Mouse (Mus musculus): ENCODE data around the gene Cyp4f39.
"Not testable (repeated sequence)": the region's sequence is repeated elsewhere in the genome, so short reads cannot be mapped to it uniquely, and the experiment has no call there.

The Cyp4f39 gene

GRCm38 (mm10) chr17:32474954-32475560 lies 22.5 kb downstream of the Cyp4f39 start:
- DNase-seq (ENCODE audit: low spot score in 2 of 2): no peak

GRCm38 (mm10) chr17:32477204-32477603 lies 24.7 kb downstream of the Cyp4f39 start:
- DNase-seq (ENCODE audit: low spot score in 2 of 2): no peak

DNA sequence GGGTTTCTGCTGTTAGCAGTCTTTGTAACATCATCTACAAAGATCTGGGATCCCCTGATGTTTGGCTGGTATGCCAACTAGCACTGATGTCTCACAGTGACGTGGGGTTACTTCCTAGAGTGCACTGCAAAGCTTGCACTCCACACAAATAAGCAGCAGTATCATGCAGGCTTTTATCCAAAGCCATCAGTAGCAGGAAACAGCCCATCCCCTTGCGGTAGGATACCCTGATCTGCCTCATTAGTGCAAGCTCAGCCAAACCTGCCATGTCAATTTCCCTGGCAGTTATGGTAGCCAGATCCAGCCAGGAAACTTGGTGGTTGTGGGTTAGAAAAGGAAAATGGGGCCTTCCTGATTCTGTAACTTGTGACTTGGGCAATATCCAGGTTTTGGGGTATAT lies 26.2 kb downstream of the Cyp4f39 start:
- no peak for DNase-seq (ENCODE audit: low spot score in 2 of 2)

DNA sequence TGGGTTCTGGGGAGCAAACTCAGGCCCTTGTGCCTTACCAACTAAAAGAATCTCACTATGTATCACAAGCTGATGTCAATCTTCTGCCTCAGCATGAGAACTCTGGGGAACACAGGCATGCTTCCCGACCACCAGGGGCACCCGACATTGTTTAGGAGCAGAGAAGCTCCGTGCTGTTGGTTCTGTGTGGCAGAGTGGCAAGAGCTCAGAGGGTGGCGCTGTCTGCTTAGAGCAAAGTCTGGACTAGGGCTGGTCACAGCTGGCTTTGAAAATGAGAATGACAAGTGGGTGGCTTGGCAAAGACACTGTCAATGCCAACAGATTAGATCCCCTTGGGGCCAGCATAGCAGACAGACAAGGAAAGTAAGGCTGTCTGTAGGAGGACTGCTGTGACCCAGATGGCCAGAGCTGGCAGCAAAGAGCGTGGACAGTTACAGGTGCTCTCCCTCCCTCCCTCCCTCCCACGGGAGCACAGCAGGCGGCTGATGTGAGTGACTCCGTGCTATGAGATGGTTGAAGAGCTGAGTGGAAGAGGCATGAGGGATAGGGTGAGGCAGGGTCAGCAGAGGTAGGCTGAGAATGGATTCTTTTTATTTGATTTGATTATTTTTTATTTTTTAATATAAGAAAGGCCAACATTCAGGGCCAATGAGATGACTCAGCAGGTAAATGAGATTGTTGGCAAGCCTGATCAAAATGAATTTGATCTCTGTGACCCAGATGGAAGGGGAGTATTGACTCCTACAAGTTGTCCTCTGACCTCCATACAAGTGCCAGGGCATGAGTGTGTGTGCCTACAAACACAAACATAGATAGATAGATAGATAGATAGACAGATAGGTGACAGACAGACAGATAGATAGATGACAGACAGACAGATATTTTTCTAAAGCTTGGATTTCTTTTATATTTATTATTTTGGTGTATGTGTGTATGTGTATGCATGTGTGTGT lies 27.3 kb downstream of the Cyp4f39 start:
- DNase-seq (ENCODE audit: low spot score in 2 of 2): peak in 1 of 2 experiments; percentile 27

DNA sequence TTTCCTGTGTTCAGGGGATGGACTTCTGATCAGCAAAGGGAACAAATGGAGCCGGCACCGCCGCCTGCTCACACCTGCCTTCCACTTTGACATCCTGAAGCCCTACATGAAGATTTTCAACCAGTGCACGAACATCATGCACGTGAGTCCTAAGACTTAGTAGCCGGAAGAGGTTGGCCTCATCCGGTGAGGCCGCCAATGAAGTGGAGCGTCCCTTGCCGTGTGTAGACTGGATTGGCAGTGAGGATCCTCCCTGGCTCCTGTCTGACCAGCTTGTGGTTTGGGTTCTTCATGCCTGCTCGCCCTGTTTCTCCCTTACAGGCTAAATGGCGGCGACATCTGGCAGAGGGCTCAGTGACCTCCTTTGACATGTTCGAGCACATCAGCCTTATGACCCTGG lies 29.2 kb downstream of the Cyp4f39 start:
- no peak for DNase-seq (ENCODE audit: low spot score in 2 of 2)

DNA sequence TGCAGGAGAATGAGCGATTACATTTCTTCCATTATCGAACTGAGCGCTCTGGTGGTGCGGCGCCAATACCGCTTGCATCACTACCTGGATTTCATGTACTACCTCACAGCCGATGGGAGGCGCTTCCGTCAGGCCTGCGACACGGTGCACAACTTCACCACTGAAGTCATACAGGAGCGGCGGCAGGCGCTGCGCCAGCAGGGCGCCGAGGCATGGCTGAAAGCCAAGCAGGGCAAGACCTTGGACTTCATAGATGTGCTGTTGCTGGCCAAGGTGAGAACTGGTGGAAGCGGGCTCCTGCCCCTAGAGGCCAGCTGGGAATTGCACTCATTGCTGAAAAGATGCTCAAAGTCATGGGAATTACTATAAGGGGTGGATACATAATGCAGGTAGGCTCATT lies 30.7 kb downstream of the Cyp4f39 start:
- peak; percentile 50 to 85 for DNase-seq (ENCODE audit: low spot score in 2 of 2)

DNA sequence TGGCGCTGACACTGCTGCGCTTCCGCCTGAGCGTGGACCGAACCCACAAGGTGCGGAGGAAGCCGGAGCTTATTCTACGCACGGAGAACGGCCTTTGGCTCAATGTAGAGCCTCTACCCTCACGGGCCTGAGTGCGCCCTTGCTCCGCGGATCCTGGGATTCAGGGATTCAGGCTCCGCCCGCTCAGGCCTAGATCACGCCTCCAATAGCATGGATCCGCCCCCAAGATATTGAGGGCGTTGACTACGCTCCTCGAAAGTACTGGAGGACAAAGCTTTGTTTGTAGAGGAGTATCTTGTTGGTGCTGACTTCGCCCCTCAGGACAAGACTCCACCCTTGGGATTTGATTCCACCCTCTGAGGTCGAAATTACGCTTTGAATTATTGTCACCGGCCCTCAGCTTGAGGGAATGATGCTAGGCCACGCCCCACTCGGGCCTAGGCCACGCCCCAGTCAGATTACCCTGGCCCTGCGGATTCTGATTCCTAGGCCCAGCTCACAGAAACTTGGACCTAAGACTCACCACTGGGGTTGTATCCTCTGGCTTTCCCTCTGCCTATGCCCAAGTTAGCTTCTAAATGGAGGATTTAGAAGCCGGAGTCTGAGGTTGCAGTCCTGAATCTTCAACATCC lies 39.9 kb downstream of the Cyp4f39 start:
- no peak for DNase-seq (ENCODE audit: low spot score in 2 of 2)

GRCm38 (mm10) chr17:32494601-32495000 lies 42.1 kb downstream of the Cyp4f39 start:
- DNase-seq (ENCODE audit: low spot score in 2 of 2): peak; percentile 30 to 61

- DNase-seq (ENCODE audit: low spot score in 2 of 2): not testable (repeated sequence)
These were observed 48.0 kb downstream of the Cyp4f39 start for GRCm38 (mm10) chr17:32500511-32500910.

DNA sequence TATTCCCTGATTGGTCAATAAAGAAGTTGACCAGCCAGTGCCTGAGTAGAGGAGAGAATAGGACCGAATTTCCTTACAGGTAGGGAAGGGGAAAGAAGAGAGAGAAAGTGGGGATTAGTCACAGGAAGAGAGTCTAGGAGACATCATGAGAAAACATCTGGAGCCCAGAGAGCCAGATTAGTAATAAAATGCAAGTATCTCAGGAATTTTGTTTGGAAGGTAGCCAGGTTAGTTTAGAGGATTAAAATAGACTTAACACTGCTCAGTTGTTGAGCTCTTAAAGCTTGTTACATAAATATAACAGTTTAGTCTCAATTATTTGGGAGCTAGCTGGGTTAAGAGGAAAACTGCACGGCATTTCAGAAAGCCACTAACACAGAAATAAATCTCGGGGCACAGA lies 48.5 kb downstream of the Cyp4f39 start:
- no peak for DNase-seq (ENCODE audit: low spot score in 2 of 2)

DNA sequence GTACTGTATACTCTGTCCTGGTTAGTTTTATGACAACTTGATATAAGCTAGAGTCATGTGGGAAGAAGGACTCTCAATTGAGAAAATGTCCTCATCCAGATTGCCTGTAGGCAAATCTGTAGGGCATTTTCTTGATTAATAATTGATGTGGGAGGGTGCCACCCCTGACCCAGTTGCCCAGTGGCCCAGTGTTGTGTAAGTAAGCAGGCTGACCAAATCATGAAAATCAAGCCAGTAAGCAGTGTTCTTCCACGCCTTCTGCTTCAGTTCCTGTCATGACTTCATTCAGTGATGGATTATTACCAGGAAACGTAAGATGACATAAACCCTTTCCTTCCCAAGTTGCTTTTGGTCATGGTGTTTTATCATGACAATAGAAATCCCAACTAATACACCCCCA lies 50.6 kb downstream of the Cyp4f39 start:
- no peak for DNase-seq (ENCODE audit: low spot score in 2 of 2)

GRCm38 (mm10) chr17:32505851-32506728 lies 53.6 kb downstream of the Cyp4f39 start, which contains the start of gene Cyp4f17:
Gene Cyp4f17, plus strand, starts transcription at chr17:32506050.
- DNase-seq (ENCODE audit: low spot score in 2 of 2): peak in 1 of 2 experiments; percentile 26

- no peak for DNase-seq (ENCODE audit: low spot score in 2 of 2)
These were observed 54.3 kb downstream of the Cyp4f39 start for GRCm38 (mm10) chr17:32506729-32507245.

- DNase-seq (ENCODE audit: low spot score in 2 of 2): no peak
These were observed 63.6 kb downstream of the Cyp4f39 start for GRCm38 (mm10) chr17:32516126-32516525.

DNA sequence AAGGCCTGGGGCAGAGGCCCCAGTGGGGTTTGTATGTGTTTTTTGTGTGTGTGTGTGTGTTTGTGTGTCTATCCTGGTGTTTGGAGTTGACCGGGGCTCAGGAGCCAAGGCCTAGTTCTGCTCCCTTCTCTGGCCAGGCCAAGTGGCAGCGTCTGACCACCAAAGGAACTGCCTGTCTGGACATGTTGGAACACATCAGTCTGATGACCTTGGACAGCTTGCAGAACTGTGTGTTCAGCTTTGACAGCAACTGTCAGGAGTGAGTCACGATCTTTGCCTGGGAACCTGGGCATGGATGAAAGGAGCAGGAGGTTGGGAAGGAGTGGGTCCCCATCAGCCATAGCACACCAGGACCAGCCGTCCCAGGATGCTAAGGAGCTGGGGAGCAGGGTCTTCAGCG lies 69.5 kb downstream of the Cyp4f39 start:
- no peak for DNase-seq (ENCODE audit: low spot score in 2 of 2)

DNA sequence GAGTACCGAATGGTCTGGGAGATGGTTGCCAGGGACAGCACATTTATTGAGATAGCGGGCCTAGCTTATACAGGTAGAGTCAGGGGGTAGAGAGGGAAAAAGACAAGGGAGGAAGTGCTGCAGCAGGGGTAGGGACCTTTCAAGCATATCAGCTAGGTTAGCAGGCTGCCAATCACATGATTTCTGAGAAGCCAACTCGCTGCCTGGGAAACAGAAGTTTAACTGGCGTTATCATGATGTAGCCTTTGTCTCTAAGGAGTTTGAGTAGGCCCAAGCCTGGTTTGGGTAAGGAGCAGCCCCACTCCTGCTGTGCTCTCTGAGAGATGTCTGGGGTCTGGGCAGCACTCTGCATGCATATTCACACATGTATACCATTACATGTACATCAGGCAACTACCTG lies 69.9 kb downstream of the Cyp4f39 start:
- DNase-seq (ENCODE audit: low spot score in 2 of 2): no peak

DNA sequence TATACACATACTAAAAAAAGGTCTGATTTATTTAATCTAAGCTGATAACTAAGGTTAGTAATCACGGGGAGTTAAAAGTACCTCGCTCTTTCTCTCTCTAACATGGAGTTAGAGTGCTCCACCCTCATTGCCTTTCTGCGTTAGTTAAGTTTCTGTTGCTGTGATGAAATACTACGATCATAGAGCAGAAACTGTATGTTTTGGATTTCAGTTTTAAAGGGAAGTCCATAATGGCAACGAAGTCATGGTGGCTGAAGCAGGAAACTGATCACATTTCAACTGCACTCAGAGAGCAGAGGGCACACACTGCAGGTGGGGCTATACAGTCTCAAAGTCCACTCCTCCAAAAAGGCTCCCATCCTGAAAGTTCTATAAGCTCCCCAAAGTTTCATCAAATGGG lies 70.3 kb downstream of the Cyp4f39 start:
- DNase-seq (ENCODE audit: low spot score in 2 of 2): no peak

GRCm38 (mm10) chr17:32523895-32524294 lies 71.4 kb downstream of the Cyp4f39 start:
- no peak for DNase-seq (ENCODE audit: low spot score in 2 of 2)

GRCm38 (mm10) chr17:32526341-32526740 lies 73.8 kb downstream of the Cyp4f39 start:
- not testable (repeated sequence) for DNase-seq (ENCODE audit: low spot score in 2 of 2)

DNA sequence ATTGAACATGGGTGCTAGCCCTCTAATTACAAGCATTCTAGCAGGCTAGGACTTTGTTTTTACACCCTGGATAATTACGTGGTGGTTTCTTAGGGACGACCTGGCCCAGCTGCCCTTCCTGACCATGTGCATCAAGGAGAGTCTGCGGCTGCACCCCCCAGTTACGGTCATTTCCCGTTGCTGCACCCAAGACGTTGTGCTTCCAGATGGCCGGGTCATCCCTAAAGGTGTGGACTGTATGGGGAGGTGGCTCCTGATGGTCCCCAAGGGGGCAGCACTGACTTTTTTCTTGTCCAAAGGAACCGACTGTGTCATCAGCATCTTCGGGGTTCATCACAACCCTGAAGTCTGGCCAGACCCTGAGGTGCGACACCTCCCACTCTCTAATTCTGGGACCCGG lies 75.2 kb downstream of the Cyp4f39 start:
- no peak for DNase-seq (ENCODE audit: low spot score in 2 of 2)

All from cerebellum, postnatal 4 days (tissue).